14 mouse cellular contexts compared by ENCODE assay signal in genomic region chr14:32166840-32167239, GRCm38 (mm10). TPM values are rescaled to one million over a fixed set of nuclear protein-coding genes. Genes with fewer than 3 reads are reported as not detected.
DNase-seq lines count a peak whose midpoint lies in the region; ATAC-seq and TF ChIP-seq lines count a peak whose summit lies in the region.
"Had no signal": no experiment of that assay in that cellular context is flagged by ENCODE, and none has a peak within 500 bp of the region (broad histone marks: within the 10 kb centered on the region; RNA-seq: fewer than 3 reads in every experiment).

No protein-coding gene starts in this region.

- no peak overlapping the region for H3K27ac ChIP-seq in kidney, postnatal 0 days
- H3K27ac ChIP-seq in liver, embryonic 13.5 days = peak overlapping the region; percentile 98
- H3K27ac ChIP-seq in macrophage = peak overlapping the region; percentile 99

- H3K27me3 ChIP-seq in erythroblast, embryonic 14.5 days (ENCODE audit: control insufficient read depth) = no peaks in the 10 kb centered on the region
- no peaks in the 10 kb centered on the region for H3K27me3 ChIP-seq in kidney, postnatal 0 days (ENCODE audit: insufficient read depth, low read length)
- no peaks in the 10 kb centered on the region for H3K27me3 ChIP-seq in liver, embryonic 13.5 days

- no peak for DNase-seq in kidney, postnatal 0 days (ENCODE audit: low spot score)
- no peak for DNase-seq in kidney, postnatal 25 days
- DNase-seq in liver, embryonic 13.5 days = no peak
- no peak for DNase-seq in embryo, embryonic 11 days
- no peak for DNase-seq in urinary bladder, postnatal 36 days (ENCODE audit: low spot score in 2 of 2)
- DNase-seq: adrenal gland, postnatal 25 days; cerebellum, postnatal 14 days; gastrocnemius, postnatal 36 days had no signal

- no peak overlapping the region for H3K9ac ChIP-seq in kidney, postnatal 0 days (ENCODE audit: low read depth, low read length)
- H3K9ac ChIP-seq in liver, embryonic 13.5 days = peak overlapping the region; percentile 77

- peaks cover 87% of the 10 kb centered on the region for H3K4me1 ChIP-seq in erythroblast, embryonic 14.5 days (ENCODE audit: control insufficient read depth)
- H3K4me1 ChIP-seq in kidney, postnatal 0 days (replicated peaks; ENCODE audit: insufficient read depth, low read length) = no peaks in the 10 kb centered on the region
- H3K4me1 ChIP-seq in liver, embryonic 13.5 days (replicated peaks) = peaks cover 88% of the 10 kb centered on the region

- 52% methylated on average over 1 of the region's 1 CpGs for WGBS in kidney, postnatal 0 days
- WGBS in liver, embryonic 13.5 days (ENCODE audit: insufficient replicate concordance) = 22% methylated on average over 1 of the region's 1 CpGs
- 14% methylated on average over 1 of the region's 1 CpGs for WGBS in macrophage (ENCODE audit: missing documents)

- H3K4me2 ChIP-seq in kidney, postnatal 0 days (ENCODE audit: low read length) = peak overlapping the region; percentile 92
- H3K4me2 ChIP-seq in liver, embryonic 13.5 days = peak overlapping the region; percentile 80

- ATAC-seq in erythroblast, adult 5-6 weeks (replicated peaks; ENCODE audit: low FRiP score, poor library complexity, severe bottlenecking) = no peak
- ATAC-seq in kidney, postnatal 0 days (replicated peaks; ENCODE audit: low FRiP score, low read depth) = no peak
- ATAC-seq in liver, embryonic 13.5 days (ENCODE audit: low read depth) = no peak

- no peaks in the 10 kb centered on the region for H3K9me3 ChIP-seq in erythroblast, embryonic 14.5 days (ENCODE audit: control insufficient read depth, low read length)
- no peaks in the 10 kb centered on the region for H3K9me3 ChIP-seq in kidney, postnatal 0 days (replicated peaks; ENCODE audit: low read length)
- no peaks in the 10 kb centered on the region for H3K9me3 ChIP-seq in liver, embryonic 13.5 days (replicated peaks)

- peak overlapping the region; percentile 85 for H3K4me3 ChIP-seq in erythroblast, embryonic 14.5 days (replicated peaks)
- 0 out of 2 replicates have a peak overlapping the region, but pooled peaks have one; percentile 46 for H3K4me3 ChIP-seq in kidney, postnatal 0 days (replicated peaks; ENCODE audit: low read depth, low read length)
- peak overlapping the region; percentile 70 for H3K4me3 ChIP-seq in liver, embryonic 13.5 days (replicated peaks)
- peak overlapping the region; percentile 75 for H3K4me3 ChIP-seq in macrophage (ENCODE audit: inconsistent target)

- H3K36me3 ChIP-seq in erythroblast, embryonic 14.5 days (ENCODE audit: control insufficient read depth) = peaks cover 77% of the 10 kb centered on the region
- H3K36me3 ChIP-seq in kidney, postnatal 0 days (ENCODE audit: insufficient read depth, low read length) = no peaks in the 10 kb centered on the region
- H3K36me3 ChIP-seq in liver, embryonic 13.5 days = peaks cover 27% of the 10 kb centered on the region
- H3K36me3 ChIP-seq in macrophage (ENCODE audit: inconsistent target) = peaks cover 5% of the 10 kb centered on the region

- H3K79me2 ChIP-seq in macrophage (ENCODE audit: inconsistent target) = peaks cover 93% of the 10 kb centered on the region

- TF ChIP-seq CTCF in kidney, postnatal 0 days (IDR thresholded peaks at IDR 0.05; ENCODE audit: low read depth) = no peak

RNA-seq across cellular contexts. Expression of gene Ncoa4, which starts 7.2 kb away (rescaled TPM):
- polyA plus RNA-seq in erythroblast, embryonic 14.5 days (2012) = 6.9 and 7.6 TPM in 2 replicates
- 661 and 684 TPM in 2 replicates for total RNA-seq in erythroblast, adult 5-6 weeks (2015; ENCODE audit: low replicate concordance)
- 773 and 931 TPM in 2 replicates for total RNA-seq in erythroblast, adult 5-6 weeks (2017; ENCODE audit: low replicate concordance)
- polyA plus RNA-seq in kidney, postnatal 0 days (2015; fragmentation: Nextera tagmentation; extraction: Ambion mirVana) = 97.2 and 99.1 TPM in 2 replicates
- polyA plus RNA-seq in liver, embryonic 13.5 days (2015; fragmentation: Nextera tagmentation; extraction: Ambion mirVana) = 288 and 359 TPM in 2 replicates
- 100 to 1,000 TPM in 19 of 26 experiments, 10 to 100 TPM in 7; 23.1 to 410 (median 178) TPM for total RNA-seq in macrophage (2018; cell fraction: chromatin; rRNA removed)
- total RNA-seq in macrophage (2018; cell fraction: cytosol; rRNA removed) = 100 to 1,000 TPM; 226 to 709 (median 397) TPM
- 100 to 1,000 TPM in 24 of 26 experiments, 10 to 100 TPM in 2; 66.8 to 415 (median 233) TPM for total RNA-seq in macrophage (2018; cell fraction: nucleus; rRNA removed)
- 137 to 536 TPM (median 493 TPM) in 3 replicates for polyA plus RNA-seq in macrophage (2018)

RNA-seq across cellular contexts. Expression of gene Msmb, which starts 25.0 kb away (rescaled TPM):
- polyA plus RNA-seq in erythroblast, embryonic 14.5 days (2012) = not detected in 2 replicates
- not detected in 2 replicates for total RNA-seq in erythroblast, adult 5-6 weeks (2015; ENCODE audit: low replicate concordance)
- total RNA-seq in erythroblast, adult 5-6 weeks (2017; ENCODE audit: low replicate concordance) = 5.2 TPM in 1 of 2 replicates, not detected in the other
- not detected in 2 replicates for polyA plus RNA-seq in kidney, postnatal 0 days (2015; fragmentation: Nextera tagmentation; extraction: Ambion mirVana)
- 0.33 and 0.45 TPM in 2 replicates for polyA plus RNA-seq in liver, embryonic 13.5 days (2015; fragmentation: Nextera tagmentation; extraction: Ambion mirVana)
- total RNA-seq in macrophage (2018; cell fraction: chromatin; rRNA removed) = not detected
- not detected for total RNA-seq in macrophage (2018; cell fraction: cytosol; rRNA removed)
- not detected for total RNA-seq in macrophage (2018; cell fraction: nucleus; rRNA removed)
- polyA plus RNA-seq in macrophage (2018) = not detected in 3 replicates
- total RNA-seq: adrenal gland, postnatal 25 days; gastrocnemius, postnatal 36 days; left cerebral cortex, postnatal 36 days had no signal
- polyA plus RNA-seq: kidney, embryonic 14.5 days; urinary bladder, adult 2 months had no signal

RNA-seq across cellular contexts. Expression of gene Timm23, which starts 34.9 kb away (rescaled TPM):
- polyA plus RNA-seq in erythroblast, embryonic 14.5 days (2012) = 15.2 and 17.5 TPM in 2 replicates
- 41.2 and 49.4 TPM in 2 replicates for total RNA-seq in erythroblast, adult 5-6 weeks (2015; ENCODE audit: low replicate concordance)
- total RNA-seq in erythroblast, adult 5-6 weeks (2017; ENCODE audit: low replicate concordance) = 11.2 and 15.3 TPM in 2 replicates
- 305 and 316 TPM in 2 replicates for polyA plus RNA-seq in kidney, postnatal 0 days (2015; fragmentation: Nextera tagmentation; extraction: Ambion mirVana)
- polyA plus RNA-seq in liver, embryonic 13.5 days (2015; fragmentation: Nextera tagmentation; extraction: Ambion mirVana) = 266 and 271 TPM in 2 replicates
- 10 to 100 TPM; 25.2 to 91.4 (median 58.2) TPM for total RNA-seq in macrophage (2018; cell fraction: chromatin; rRNA removed)
- total RNA-seq in macrophage (2018; cell fraction: cytosol; rRNA removed) = 100 to 1,000 TPM in 17 of 26 experiments, 10 to 100 TPM in 9; 84.3 to 170 (median 113) TPM
- total RNA-seq in macrophage (2018; cell fraction: nucleus; rRNA removed) = 10 to 100 TPM; 26.8 to 84.5 (median 55.8) TPM
- 85.3 to 157 TPM (median 86.3 TPM) in 3 replicates for polyA plus RNA-seq in macrophage (2018)

RNA-seq across cellular contexts. Expression of gene Parg, which starts 34.9 kb away (rescaled TPM):
- 0.39 and 0.68 TPM in 2 replicates for polyA plus RNA-seq in erythroblast, embryonic 14.5 days (2012)
- total RNA-seq in erythroblast, adult 5-6 weeks (2015; ENCODE audit: low replicate concordance) = 12.7 and 19.2 TPM in 2 replicates
- total RNA-seq in erythroblast, adult 5-6 weeks (2017; ENCODE audit: low replicate concordance) = 28.6 and 39.1 TPM in 2 replicates
- 33.3 and 34.8 TPM in 2 replicates for polyA plus RNA-seq in kidney, postnatal 0 days (2015; fragmentation: Nextera tagmentation; extraction: Ambion mirVana)
- 14.6 and 18.4 TPM in 2 replicates for polyA plus RNA-seq in liver, embryonic 13.5 days (2015; fragmentation: Nextera tagmentation; extraction: Ambion mirVana)
- 100 to 1,000 TPM in 25 of 26 experiments, 10 to 100 TPM in 1; 82.9 to 258 (median 164) TPM for total RNA-seq in macrophage (2018; cell fraction: chromatin; rRNA removed)
- 10 to 100 TPM; 19.7 to 36.8 (median 28.8) TPM for total RNA-seq in macrophage (2018; cell fraction: cytosol; rRNA removed)
- 100 to 1,000 TPM in 5 of 26 experiments, 10 to 100 TPM in 21; 42.4 to 136 (median 72.3) TPM for total RNA-seq in macrophage (2018; cell fraction: nucleus; rRNA removed)
- 20.5 to 23.9 TPM (median 21.0 TPM) in 3 replicates for polyA plus RNA-seq in macrophage (2018)

Comparison
In these comparisons a context has a peak if more than half of its experiments do, and no peak if none do; other contexts are left out.
1. RNA of gene Ncoa4, which starts 7.2 kb away (polyA plus RNA-seq): 137 to 536 TPM in macrophage, 288 to 359 TPM in liver, embryonic 13.5 days and 97.2 to 99.1 TPM in kidney, postnatal 0 days; 6.9 to 7.6 TPM in erythroblast, embryonic 14.5 days; every median in the first group is over 10 times any median in the second.
2. Peak in every context shown above with its lines, with median percentiles within 50 percentile points of each other: H3K4me3 ChIP-seq.